Mouse (Mus musculus): ENCODE data around the gene Foxl2.
A peak's percentile ranks its signal among the peaks of the same experiment; 100 is the strongest.

Foxl2 gene

GRCm38 (mm10) chr9:98962478-98963142 lies 7.5 kb downstream of the Foxl2 start:
- DNase-seq (ENCODE audit: low spot score in 2 of 2) = no peak

- DNase-seq (ENCODE audit: low spot score in 2 of 2) = no peak
Observed at GRCm38 (mm10) chr9:98963661-98964060, 8.6 kb downstream of the Foxl2 start.

- DNase-seq (ENCODE audit: low spot score in 2 of 2) = peak in 1 of 2 experiments; percentile 56
Observed at GRCm38 (mm10) chr9:98965084-98965483, 10.0 kb downstream of the Foxl2 start.

GRCm38 (mm10) chr9:98973101-98973521 lies 18.0 kb downstream of the Foxl2 start:
- DNase-seq (ENCODE audit: low spot score in 2 of 2) = no peak

GRCm38 (mm10) chr9:98973561-98973960 lies 18.5 kb downstream of the Foxl2 start:
- DNase-seq (ENCODE audit: low spot score in 2 of 2) = no peak

- no peak for DNase-seq (ENCODE audit: low spot score in 2 of 2)
Observed at GRCm38 (mm10) chr9:98974898-98975297, 19.8 kb downstream of the Foxl2 start.

GRCm38 (mm10) chr9:98976081-98976480 lies 21.0 kb downstream of the Foxl2 start:
- DNase-seq (ENCODE audit: low spot score in 2 of 2) = no peak

GRCm38 (mm10) chr9:98976520-98976919 lies 21.4 kb downstream of the Foxl2 start:
- no peak for DNase-seq (ENCODE audit: low spot score in 2 of 2)

GRCm38 (mm10) chr9:98979431-98980416 lies 24.6 kb downstream of the Foxl2 start:
- peak; percentile 84 to 90 for DNase-seq (ENCODE audit: low spot score in 2 of 2)

- peak; percentile 100 for DNase-seq (ENCODE audit: low spot score in 2 of 2)
Observed at GRCm38 (mm10) chr9:98985800-98986475, 30.9 kb downstream of the Foxl2 start, which contains the start of gene Faim. Gene Faim (plus strand): TSS chr9:98986373.

GRCm38 (mm10) chr9:98986476-98987096 lies 31.5 kb downstream of the Foxl2 start:
- no peak for DNase-seq (ENCODE audit: low spot score in 2 of 2)

- no peak for DNase-seq (ENCODE audit: low spot score in 2 of 2)
Observed at GRCm38 (mm10) chr9:98987131-98987530, 32.0 kb downstream of the Foxl2 start.

GRCm38 (mm10) chr9:98994103-98994502 lies 39.0 kb downstream of the Foxl2 start:
- DNase-seq (ENCODE audit: low spot score in 2 of 2) = no peak

- peak; percentile 50 to 56 for DNase-seq (ENCODE audit: low spot score in 2 of 2)
Observed at GRCm38 (mm10) chr9:98999881-99000339, 44.8 kb downstream of the Foxl2 start.

GRCm38 (mm10) chr9:99001326-99001725 lies 46.2 kb downstream of the Foxl2 start:
- no peak for DNase-seq (ENCODE audit: low spot score in 2 of 2)
